Mouse (Mus musculus) forebrain, embryonic 14.5 days (tissue): ENCODE results near the gene Casq2. TPM values are rescaled to one million over a fixed set of nuclear protein-coding genes. Genes with fewer than 3 reads are reported as not detected.

ENCODE experiments used
- ATAC-seq: fragments of 200-750 bp; cut with Nextera tagmentation; 2 replicates; pipeline ENCODE4 v1.8.0; 2017; ENCODE audit warnings: mild to moderate bottlenecking, moderate library complexity
- DNase-seq: peaks from one replicate; pipeline ENCODE4 v3.0.0-alpha.2; 2015; ENCODE audit warnings: low spot score
- H3K27ac ChIP-seq: fragments of 300-500 bp; sonication (generic); 2 replicates; pipeline ENCODE4 v1.5.1; 2014; ENCODE audit warnings: low read depth, mild to moderate bottlenecking, control low read depth, low read length, moderate library complexity
- H3K27me3 ChIP-seq: fragments of 300-500 bp; sonication (generic); replicated peaks from 2 replicates; pipeline ENCODE4 v1.6.1; 2014; ENCODE audit warnings: low read length, control low read depth, mixed read lengths; ENCODE audit not compliant: control insufficient read depth, insufficient read depth
- H3K36me3 ChIP-seq: fragments of 300-500 bp; sonication (generic); 2 replicates; pipeline ENCODE4 v1.6.1; 2014; ENCODE audit warnings: low read length, control low read depth; ENCODE audit not compliant: control insufficient read depth, insufficient read depth
- H3K4me1 ChIP-seq: fragments of 300-500 bp; sonication (generic); 2 replicates; pipeline ENCODE4 v1.6.1; 2014; ENCODE audit warnings: antibody characterized with exemption, low read length, control low read depth; ENCODE audit not compliant: control insufficient read depth, insufficient read depth
- H3K4me2 ChIP-seq: fragments of 300-500 bp; sonication (generic); 2 replicates; pipeline ENCODE4 v1.6.1; 2014; ENCODE audit warnings: mild to moderate bottlenecking, control low read depth, low read length
- H3K4me3 ChIP-seq: fragments of 300-500 bp; sonication (generic); 2 replicates; pipeline ENCODE4 v1.5.1; 2014; ENCODE audit warnings: low read depth, low read length, control low read depth
- H3K9ac ChIP-seq: fragments of 300-500 bp; sonication (generic); 2 replicates; pipeline ENCODE4 v1.6.1; 2014; ENCODE audit warnings: mild to moderate bottlenecking, low read length, control low read depth, moderate library complexity
- H3K9me3 ChIP-seq: fragments of 300-500 bp; sonication (generic); replicated peaks from 2 replicates; pipeline ENCODE4 v1.6.1; 2016; ENCODE audit warnings: low read length, control low read depth, mixed read lengths; ENCODE audit not compliant: control insufficient read depth
- WGBS: fragments of 180-500 bp; shearing (Covaris S2); extraction: QIAGEN DNeasy Blood & Tissue Kit; methylation state at CpG from one replicate; pipeline ENCODE4 v1.1.7; 2014; 5-methylcytosine and 5-hydroxymethylcytosine counted together
- polyA plus RNA-seq: library from polyadenylated mRNA; unstranded; fragments of >200 nt; fragmentation: Nextera tagmentation; extraction: Ambion mirVana; gene quantifications from 2 replicates; pipeline ENCODE4 v1.2.1, GENCODE M21; 2014

The Casq2 gene
- polyA plus RNA-seq, 1 experiment from 2014 or later = 0.48 TPM

DNA sequence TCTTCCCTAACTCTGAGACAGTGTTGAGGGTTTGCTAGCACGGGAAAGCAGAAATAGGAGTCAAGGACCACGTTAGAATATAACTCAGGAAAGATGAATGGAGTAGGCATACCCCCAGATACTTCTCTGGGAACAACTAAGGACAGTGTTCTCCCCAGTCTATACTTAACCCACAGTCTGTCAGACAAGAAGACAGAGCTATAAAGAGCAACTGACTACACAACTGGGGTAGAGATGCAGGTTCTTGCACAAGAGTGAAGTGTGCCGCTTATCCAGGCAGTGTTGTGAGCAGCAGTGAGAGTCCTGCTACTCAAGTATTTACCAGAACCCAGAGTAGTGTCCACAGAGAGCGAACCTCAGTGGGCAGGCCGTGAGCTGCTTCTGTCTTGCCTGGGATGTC lies 16.5 kb upstream of the Casq2 start:
- no peaks in the 10 kb centered on the region for H3K36me3 ChIP-seq
- no peak overlapping the region for H3K27ac ChIP-seq
- no peaks in the 10 kb centered on the region for H3K27me3 ChIP-seq
- 89% methylated on average over 5 of the region's 5 CpGs for WGBS
- DNase-seq (no peak), ATAC-seq (no peak)
- H3K4me1 ChIP-seq = no peaks in the 10 kb centered on the region
- H3K9ac ChIP-seq = no peak overlapping the region
- H3K4me2 ChIP-seq = no peak overlapping the region
- no peak overlapping the region for H3K4me3 ChIP-seq
- no peaks in the 10 kb centered on the region for H3K9me3 ChIP-seq

DNA sequence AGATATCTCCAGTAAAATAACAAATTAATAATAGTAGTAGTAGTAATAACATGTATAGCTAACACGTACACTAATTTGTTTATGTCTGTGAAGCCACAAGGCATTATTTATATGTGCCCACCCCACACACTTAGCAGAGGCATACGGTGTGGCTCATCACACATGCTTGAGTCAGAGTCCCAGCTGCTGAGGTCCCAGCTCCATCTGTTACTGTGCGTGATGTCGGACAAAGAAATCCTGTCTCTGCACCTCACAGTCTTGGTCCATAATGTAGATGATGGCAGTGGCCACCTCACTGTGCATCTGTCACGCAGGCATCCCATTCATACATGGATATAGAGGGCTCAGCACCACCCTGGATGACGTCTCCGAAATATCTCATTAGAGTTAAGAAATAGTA lies 15.9 kb upstream of the Casq2 start:
- DNase-seq (no peak), ATAC-seq (peak; percentile 42; the same call in 1 of the 2 replicates)
- Histone ChIP-seq H3K4me2 (no peak overlapping the region), H3K9ac (no peak overlapping the region), H3K27ac (no peak overlapping the region), H3K9me3 (no peaks in the 10 kb centered on the region), H3K27me3 (no peaks in the 10 kb centered on the region), H3K4me1 (no peaks in the 10 kb centered on the region), H3K36me3 (no peaks in the 10 kb centered on the region), H3K4me3 (no peak overlapping the region)
- 81% methylated on average over 7 of the region's 7 CpGs for WGBS

DNA sequence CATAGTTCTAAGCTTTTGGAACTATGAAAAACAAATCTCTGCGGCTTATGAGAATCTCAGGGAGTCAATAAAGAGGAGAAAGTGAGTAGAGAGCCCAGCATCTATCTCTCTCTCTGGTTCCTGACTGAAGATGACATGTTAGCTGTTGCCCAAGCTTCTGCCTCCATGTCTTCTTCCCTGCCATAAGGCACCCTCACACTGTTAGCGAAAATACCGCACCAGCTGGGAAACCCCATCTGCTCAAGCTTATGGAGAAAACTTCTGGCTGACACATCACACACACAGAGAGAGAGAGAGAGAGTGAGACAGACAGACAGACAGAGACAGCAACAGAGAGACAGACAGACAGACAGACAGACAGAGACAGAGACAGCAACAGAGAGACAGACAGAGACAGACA lies 15.2 kb upstream of the Casq2 start:
- Histone ChIP-seq H3K9me3 (no peaks in the 10 kb centered on the region), H3K9ac (no peak overlapping the region), H3K4me2 (no peak overlapping the region), H3K27ac (no peak overlapping the region), H3K36me3 (no peaks in the 10 kb centered on the region), H3K4me1 (no peaks in the 10 kb centered on the region), H3K27me3 (no peaks in the 10 kb centered on the region), H3K4me3 (no peak overlapping the region)
- WGBS = 87% methylated on average over 3 of the region's 3 CpGs
- peak; percentile 52 for DNase-seq
- ATAC-seq = no peak

DNA sequence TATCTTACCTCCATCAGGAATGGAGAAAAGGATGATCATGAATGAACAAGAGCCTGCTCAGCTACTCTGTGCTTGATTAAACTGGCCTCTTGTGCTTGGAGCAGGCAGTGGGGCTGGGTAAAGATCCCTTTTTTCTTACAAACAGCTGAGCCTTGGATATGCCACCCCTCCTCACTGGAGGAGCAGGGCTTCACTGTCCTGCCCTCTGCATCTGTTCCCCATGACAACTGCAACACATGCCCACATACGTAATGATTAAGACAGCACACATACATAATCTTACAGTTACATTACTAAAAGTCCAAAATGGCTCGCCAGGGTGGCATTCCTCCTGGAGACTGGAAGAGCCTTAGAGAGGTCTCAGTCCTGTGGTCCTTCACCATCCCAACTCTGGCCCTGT lies 6.8 kb upstream of the Casq2 start:
- Histone ChIP-seq H3K36me3 (no peaks in the 10 kb centered on the region), H3K27me3 (no peaks in the 10 kb centered on the region), H3K4me1 (no peaks in the 10 kb centered on the region), H3K4me3 (no peak overlapping the region), H3K9ac (no peak overlapping the region), H3K9me3 (no peaks in the 10 kb centered on the region), H3K4me2 (no peak overlapping the region), H3K27ac (no peak overlapping the region)
- 91% methylated on average over 2 of the region's 2 CpGs for WGBS
- no peak for DNase-seq
- no peak for ATAC-seq

DNA sequence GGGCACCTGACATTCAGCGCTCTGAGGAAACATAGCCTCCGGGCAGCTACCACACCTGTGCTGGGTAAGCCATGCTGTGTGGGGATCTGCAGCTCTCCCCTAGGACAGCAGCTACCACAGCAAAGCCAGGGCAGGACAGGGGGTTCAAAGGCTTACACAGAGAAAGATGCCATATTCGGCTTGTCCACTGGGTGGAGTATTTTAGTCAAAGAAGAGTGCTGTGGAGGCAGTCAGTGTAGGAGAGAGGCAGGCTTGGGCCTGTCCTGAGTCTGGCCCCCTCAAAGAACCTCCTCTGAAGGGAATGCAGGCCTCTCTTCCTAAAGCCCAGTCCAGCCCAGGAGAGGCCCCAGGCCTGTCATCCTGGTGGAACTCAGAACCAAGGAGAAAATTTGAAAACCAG lies 4.4 kb upstream of the Casq2 start:
- Histone ChIP-seq H3K4me1 (no peaks in the 10 kb centered on the region), H3K27ac (no peak overlapping the region), H3K36me3 (no peaks in the 10 kb centered on the region), H3K4me3 (no peak overlapping the region), H3K9me3 (no peaks in the 10 kb centered on the region), H3K27me3 (no peaks in the 10 kb centered on the region), H3K4me2 (no peak overlapping the region), H3K9ac (no peak overlapping the region)
- DNase-seq (peak; percentile 86), ATAC-seq (peak; percentile 90)
- WGBS = 26% methylated on average over 3 of the region's 3 CpGs

DNA sequence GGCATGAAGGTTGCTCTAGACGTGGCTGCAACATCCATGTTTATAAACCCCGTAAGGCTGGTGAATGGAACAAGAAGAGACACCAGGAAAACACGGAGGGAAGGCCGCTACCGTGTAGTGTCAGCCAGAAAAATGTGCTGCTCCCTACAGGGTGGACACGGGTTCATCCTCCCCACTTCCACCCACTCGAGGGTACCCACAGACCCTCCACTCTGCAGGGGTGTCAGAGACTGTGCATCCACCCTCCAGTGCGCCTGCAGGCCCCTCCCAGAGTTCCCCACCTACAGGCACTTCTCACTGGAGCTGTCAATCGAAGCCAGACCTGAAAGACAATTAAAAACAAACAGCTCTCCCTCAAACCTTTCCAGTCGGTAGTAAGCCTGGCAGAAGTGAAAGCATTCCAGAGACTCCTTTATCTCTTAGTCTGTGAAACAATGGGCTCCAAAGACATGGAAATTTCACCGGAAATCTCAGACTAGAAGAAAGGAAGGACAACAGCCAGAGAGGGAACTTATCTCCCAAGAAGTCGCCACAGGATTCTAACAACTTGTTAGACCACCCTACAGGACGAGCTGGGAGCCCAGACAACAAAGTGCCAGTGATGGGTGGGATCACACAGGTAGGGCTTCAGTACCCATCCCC lies 2.5 kb upstream of the Casq2 start:
- Histone ChIP-seq H3K9ac (no peak overlapping the region), H3K36me3 (no peaks in the 10 kb centered on the region), H3K4me2 (no peak overlapping the region), H3K4me1 (no peaks in the 10 kb centered on the region), H3K4me3 (no peak overlapping the region), H3K9me3 (no peaks in the 10 kb centered on the region), H3K27ac (no peak overlapping the region), H3K27me3 (no peaks in the 10 kb centered on the region)
- 17% methylated on average over 13 of the region's 13 CpGs for whole genome bisulfite sequencing
- ATAC-seq (no peak), DNase-seq (no peak)

DNA sequence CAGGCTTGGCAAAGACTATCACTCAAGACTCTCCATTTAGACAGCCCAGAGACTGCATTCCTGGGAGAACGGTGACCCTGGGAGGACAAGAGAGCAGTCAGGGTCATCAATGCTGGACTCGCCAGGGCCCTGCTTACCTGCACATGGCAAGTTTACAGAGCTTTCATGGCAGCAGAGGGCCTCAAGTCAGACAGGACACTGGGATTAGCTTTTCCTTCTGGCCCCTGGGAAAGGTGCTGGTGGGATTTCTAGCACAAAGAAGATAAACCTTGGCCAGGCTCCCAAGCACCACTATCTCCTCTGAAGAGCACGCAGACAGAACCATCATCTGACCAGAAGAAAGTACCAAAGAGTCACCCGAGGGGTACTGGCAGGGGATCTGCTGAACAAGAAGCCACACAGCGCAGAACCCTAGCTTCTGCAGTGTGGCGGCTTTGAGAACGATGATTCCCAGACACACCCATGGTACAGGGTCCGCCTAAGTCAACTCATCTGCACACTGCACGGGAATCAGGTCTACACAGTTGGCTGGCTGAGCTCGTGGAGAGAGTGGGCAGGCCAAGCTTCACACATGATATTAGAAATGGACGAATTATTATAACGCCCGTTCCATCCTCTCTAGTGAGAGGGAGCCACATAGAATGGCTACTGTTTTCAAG lies 1.3 kb upstream of the Casq2 start:
- H3K4me2 ChIP-seq = no peak overlapping the region
- no peaks in the 10 kb centered on the region for H3K4me1 ChIP-seq
- H3K4me3 ChIP-seq = no peak overlapping the region
- H3K9ac ChIP-seq = no peak overlapping the region
- ATAC-seq (no peak), DNase-seq (no peak)
- no peaks in the 10 kb centered on the region for H3K27me3 ChIP-seq
- no peaks in the 10 kb centered on the region for H3K36me3 ChIP-seq
- WGBS = 68% methylated on average over 13 of the region's 13 CpGs
- H3K9me3 ChIP-seq = no peaks in the 10 kb centered on the region
- no peak overlapping the region for H3K27ac ChIP-seq

DNA sequence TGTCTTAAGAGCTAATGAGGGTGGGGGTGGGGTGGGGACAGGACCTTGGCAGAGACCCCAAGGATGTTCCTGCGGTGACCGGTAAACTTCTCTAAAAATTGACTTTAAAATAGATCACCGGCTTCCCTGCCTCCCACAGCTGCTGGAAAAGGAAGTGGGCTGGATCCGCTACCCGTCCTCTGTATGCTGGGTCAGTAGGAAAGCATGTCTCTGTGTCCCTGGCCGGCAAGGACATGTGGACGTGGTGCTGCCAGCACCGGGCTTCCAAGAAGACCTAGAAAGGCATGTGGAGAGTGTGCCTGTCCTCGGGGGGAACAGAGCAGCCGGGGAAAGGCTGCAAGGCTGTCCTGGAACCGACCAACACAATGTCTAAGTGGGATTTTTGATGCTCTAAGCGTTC lies 496 bp upstream of the Casq2 start:
- no peak overlapping the region for H3K27ac ChIP-seq
- H3K27me3 ChIP-seq = no peaks in the 10 kb centered on the region
- H3K9ac ChIP-seq = no peak overlapping the region
- no peak overlapping the region for H3K4me2 ChIP-seq
- no peak overlapping the region for H3K4me3 ChIP-seq
- no peaks in the 10 kb centered on the region for H3K36me3 ChIP-seq
- ATAC-seq (no peak), DNase-seq (no peak)
- WGBS = 36% methylated on average over 12 of the region's 12 CpGs
- H3K9me3 ChIP-seq = no peaks in the 10 kb centered on the region
- H3K4me1 ChIP-seq = no peaks in the 10 kb centered on the region

DNA sequence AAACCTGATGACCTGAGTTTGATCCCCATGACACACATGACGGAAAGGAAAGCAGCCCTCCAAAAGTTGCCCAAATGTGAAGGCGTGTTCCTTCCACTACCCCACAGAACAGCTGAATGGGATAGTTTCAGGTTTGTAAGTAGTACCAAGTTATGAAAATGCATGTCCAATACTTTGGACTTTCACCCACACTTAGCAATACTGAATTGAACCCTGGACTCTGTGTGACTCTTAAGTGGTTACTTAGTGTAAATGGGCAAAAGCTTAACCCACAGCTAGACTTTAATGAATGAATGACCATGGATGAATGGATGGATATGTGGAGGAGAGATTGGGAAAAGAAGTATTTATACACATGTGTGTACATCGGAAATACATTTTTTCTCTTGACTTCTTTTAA lies 8.6 kb downstream of the Casq2 start:
- Histone ChIP-seq H3K27me3 (no peaks in the 10 kb centered on the region), H3K9me3 (no peaks in the 10 kb centered on the region), H3K27ac (no peak overlapping the region), H3K4me2 (no peak overlapping the region), H3K36me3 (no peaks in the 10 kb centered on the region), H3K4me1 (no peaks in the 10 kb centered on the region), H3K9ac (no peak overlapping the region), H3K4me3 (no peak overlapping the region)
- no peak for ATAC-seq
- DNase-seq = no peak
- 92% methylated on average over 3 of the region's 3 CpGs for WGBS
